Mouse (Mus musculus): ENCODE results near the gene Aco1.
"Not testable (repeated sequence)": the region's sequence is repeated elsewhere in the genome, so short reads cannot be mapped to it uniquely, and the experiment has no call there.

Aco1 gene

GRCm38 (mm10) chr4:40142743-40143532, at the start of gene Aco1:
Gene Aco1 (plus strand): TSS chr4:40143081.
- DNase-seq, result peak; percentile 93

GRCm38 (mm10) chr4:40094974-40095373, 47.9 kb upstream of the Aco1 start:
- DNase-seq, result no peak

GRCm38 (mm10) chr4:40102996-40103395, 39.9 kb upstream of the Aco1 start:
- DNase-seq, result no peak

GRCm38 (mm10) chr4:40106004-40106536, 36.8 kb upstream of the Aco1 start:
- no peak for DNase-seq

- no peak for DNase-seq
Observed at GRCm38 (mm10) chr4:40108030-40108429, 34.9 kb upstream of the Aco1 start.

- DNase-seq, result no peak
Observed at GRCm38 (mm10) chr4:40113173-40113572, 29.7 kb upstream of the Aco1 start.

- no peak for DNase-seq
Observed at GRCm38 (mm10) chr4:40121221-40121620, 21.7 kb upstream of the Aco1 start.

GRCm38 (mm10) chr4:40122291-40122690, 20.6 kb upstream of the Aco1 start:
- not testable (repeated sequence) for DNase-seq

GRCm38 (mm10) chr4:40134468-40135102, 8.3 kb upstream of the Aco1 start:
- DNase-seq, result peak; percentile 85

- DNase-seq, result no peak
Observed at GRCm38 (mm10) chr4:40136519-40136918, 6.4 kb upstream of the Aco1 start.

- DNase-seq, result no peak
Observed at GRCm38 (mm10) chr4:40139663-40140255, 3.1 kb upstream of the Aco1 start.

GRCm38 (mm10) chr4:40143533-40143871, 621 bp downstream of the Aco1 start:
- DNase-seq, result no peak

- DNase-seq, result no peak
Observed at GRCm38 (mm10) chr4:40144543-40144942, 1.7 kb downstream of the Aco1 start.

GRCm38 (mm10) chr4:40144981-40145380, 2.1 kb downstream of the Aco1 start:
- no peak for DNase-seq

GRCm38 (mm10) chr4:40148281-40148680, 5.4 kb downstream of the Aco1 start:
- no peak for DNase-seq

- no peak for DNase-seq
Observed at GRCm38 (mm10) chr4:40150046-40150445, 7.2 kb downstream of the Aco1 start.

GRCm38 (mm10) chr4:40152771-40153170, 9.9 kb downstream of the Aco1 start:
- DNase-seq, result no peak

- DNase-seq, result no peak
Observed at GRCm38 (mm10) chr4:40153500-40153899, 10.6 kb downstream of the Aco1 start.

- no peak for DNase-seq
Observed at GRCm38 (mm10) chr4:40154751-40155150, 11.9 kb downstream of the Aco1 start.

GRCm38 (mm10) chr4:40155467-40155999, 12.7 kb downstream of the Aco1 start:
- DNase-seq, result no peak

- DNase-seq, result no peak
Observed at GRCm38 (mm10) chr4:40156153-40156552, 13.3 kb downstream of the Aco1 start.

- DNase-seq, result no peak
Observed at GRCm38 (mm10) chr4:40156582-40157499, 14.0 kb downstream of the Aco1 start.
